Mouse (Mus musculus): ENCODE data around the gene Stk31. TPM values are rescaled to one million over a fixed set of nuclear protein-coding genes. Genes with fewer than 3 reads are reported as not detected.
"Not testable (repeated sequence)": the region's sequence is repeated elsewhere in the genome, so short reads cannot be mapped to it uniquely, and the experiment has no call there.

Stk31 gene
- polyA plus RNA-seq, 1 experiment from 2014 or later = not detected

- Histone ChIP-seq H3K27me3 (ENCODE audit: control insufficient read depth, insufficient read depth, low read length) (no peaks in the 10 kb centered on the region), H3K4me2 (ENCODE audit: low read length) (no peak overlapping the region), H3K9me3 (ENCODE audit: control insufficient read depth, low read length) (no peaks in the 10 kb centered on the region), H3K36me3 (ENCODE audit: control insufficient read depth, insufficient read depth, low read length) (no peaks in the 10 kb centered on the region), H3K9ac (ENCODE audit: low read length) (no peak overlapping the region), H3K4me1 (ENCODE audit: control insufficient read depth in 2 of 2, insufficient read depth in 2 of 2, low read length in 2 of 2) (peaks cover 5 to 7% of the 10 kb centered on the region in 2 experiments; a peak in 3 of 4 replicates), H3K4me3 (ENCODE audit: control insufficient read depth in 1 of 2, insufficient read depth in 1 of 2, low read depth in 1 of 2, low read length in 2 of 2) (no peak overlapping the region), H3K27ac (replicated peaks in 1 of 2; ENCODE audit: control insufficient read depth in 1 of 2, insufficient read depth in 1 of 2, low read depth in 2 of 2, low read length in 2 of 2) (no peak overlapping the region)
- ATAC-seq (ENCODE audit: insufficient number of reproducible peaks, insufficient read depth, low FRiP score, low read depth) = no peak
- 58% methylated on average over 4 of the region's 4 CpGs for WGBS
Observed at GRCm38 (mm10) chr6:49372705-49373104, 22.7 kb upstream of the Stk31 start.

GRCm38 (mm10) chr6:49373943-49374342 is 21.5 kb upstream of the Stk31 start:
- Histone ChIP-seq H3K36me3 (ENCODE audit: control insufficient read depth, insufficient read depth, low read length) (no peaks in the 10 kb centered on the region), H3K4me2 (ENCODE audit: low read length) (no peak overlapping the region), H3K4me1 (ENCODE audit: control insufficient read depth in 2 of 2, insufficient read depth in 2 of 2, low read length in 2 of 2) (no peaks in the 10 kb centered on the region), H3K9me3 (ENCODE audit: control insufficient read depth, low read length) (no peaks in the 10 kb centered on the region), H3K4me3 (ENCODE audit: control insufficient read depth in 1 of 2, insufficient read depth in 1 of 2, low read depth in 1 of 2, low read length in 2 of 2) (no peak overlapping the region), H3K9ac (ENCODE audit: low read length) (no peak overlapping the region), H3K27ac (replicated peaks in 1 of 2; ENCODE audit: control insufficient read depth in 1 of 2, insufficient read depth in 1 of 2, low read depth in 2 of 2, low read length in 2 of 2) (0 out of 4 replicates have a peak overlapping the region, but pooled peaks of 1 of the 2 experiments have one; percentile 6), H3K27me3 (ENCODE audit: control insufficient read depth, insufficient read depth, low read length) (no peaks in the 10 kb centered on the region)
- WGBS = 48% methylated on average over 2 of the region's 2 CpGs
- ATAC-seq (ENCODE audit: insufficient number of reproducible peaks, insufficient read depth, low FRiP score, low read depth) = no peak

GRCm38 (mm10) chr6:49378328-49378727 is 17.1 kb upstream of the Stk31 start:
- H3K27me3 ChIP-seq (ENCODE audit: control insufficient read depth, insufficient read depth, low read length) = no peaks in the 10 kb centered on the region
- no peak overlapping the region for H3K27ac ChIP-seq (replicated peaks in 1 of 2; ENCODE audit: control insufficient read depth in 1 of 2, insufficient read depth in 1 of 2, low read depth in 2 of 2, low read length in 2 of 2)
- H3K4me3 ChIP-seq (ENCODE audit: control insufficient read depth in 1 of 2, insufficient read depth in 1 of 2, low read depth in 1 of 2, low read length in 2 of 2) = no peak overlapping the region
- H3K9me3 ChIP-seq (ENCODE audit: control insufficient read depth, low read length) = no peaks in the 10 kb centered on the region
- no peaks in the 10 kb centered on the region for H3K4me1 ChIP-seq (ENCODE audit: control insufficient read depth in 2 of 2, insufficient read depth in 2 of 2, low read length in 2 of 2)
- H3K9ac ChIP-seq (ENCODE audit: low read length) = no peak overlapping the region
- H3K4me2 ChIP-seq (ENCODE audit: low read length) = no peak overlapping the region
- no peak for ATAC-seq (ENCODE audit: insufficient number of reproducible peaks, insufficient read depth, low FRiP score, low read depth)
- 0 out of 2 replicates have a peak, but pooled peaks cover 3% of the 10 kb centered on the region for H3K36me3 ChIP-seq (ENCODE audit: control insufficient read depth, insufficient read depth, low read length)
- WGBS = 52% methylated on average over 12 of the region's 12 CpGs

- ATAC-seq (ENCODE audit: insufficient number of reproducible peaks, insufficient read depth, low FRiP score, low read depth) = no peak
- no peak overlapping the region for H3K27ac ChIP-seq (replicated peaks in 1 of 2; ENCODE audit: control insufficient read depth in 1 of 2, insufficient read depth in 1 of 2, low read depth in 2 of 2, low read length in 2 of 2)
- WGBS = 57% methylated on average over 1 of the region's 1 CpGs
Observed at GRCm38 (mm10) chr6:49394276-49394675, 1.1 kb upstream of the Stk31 start.

GRCm38 (mm10) chr6:49397466-49397865 is 2.1 kb downstream of the Stk31 start:
- Histone ChIP-seq H3K9me3 (ENCODE audit: control insufficient read depth, low read length) (no peaks in the 10 kb centered on the region), H3K36me3 (ENCODE audit: control insufficient read depth, insufficient read depth, low read length) (no peaks in the 10 kb centered on the region), H3K27ac (replicated peaks in 1 of 2; ENCODE audit: control insufficient read depth in 1 of 2, insufficient read depth in 1 of 2, low read depth in 2 of 2, low read length in 2 of 2) (no peak overlapping the region), H3K4me2 (ENCODE audit: low read length) (no peak overlapping the region), H3K4me1 (ENCODE audit: control insufficient read depth in 2 of 2, insufficient read depth in 2 of 2, low read length in 2 of 2) (no peaks in the 10 kb centered on the region), H3K9ac (ENCODE audit: low read length) (no peak overlapping the region), H3K27me3 (ENCODE audit: control insufficient read depth, insufficient read depth, low read length) (no peaks in the 10 kb centered on the region), H3K4me3 (ENCODE audit: control insufficient read depth in 1 of 2, insufficient read depth in 1 of 2, low read depth in 1 of 2, low read length in 2 of 2) (no peak overlapping the region)
- ATAC-seq (ENCODE audit: insufficient number of reproducible peaks, insufficient read depth, low FRiP score, low read depth) = no peak

More at GRCm38 (mm10) chr6:49394276-49394675, 1.1 kb upstream of the Stk31 start:
- H3K9me3 ChIP-seq (ENCODE audit: control insufficient read depth, low read length) = no peaks in the 10 kb centered on the region
- H3K4me3 ChIP-seq (ENCODE audit: control insufficient read depth in 1 of 2, insufficient read depth in 1 of 2, low read depth in 1 of 2, low read length in 2 of 2) = no peak overlapping the region
- H3K9ac ChIP-seq (ENCODE audit: low read length) = no peak overlapping the region
- H3K27me3 ChIP-seq (ENCODE audit: control insufficient read depth, insufficient read depth, low read length) = no peaks in the 10 kb centered on the region
- H3K4me1 ChIP-seq (ENCODE audit: control insufficient read depth in 2 of 2, insufficient read depth in 2 of 2, low read length in 2 of 2) = no peaks in the 10 kb centered on the region
- no peaks in the 10 kb centered on the region for H3K36me3 ChIP-seq (ENCODE audit: control insufficient read depth, insufficient read depth, low read length)
- H3K4me2 ChIP-seq (ENCODE audit: low read length) = no peak overlapping the region

GRCm38 (mm10) chr6:49398365-49398764 is 3.0 kb downstream of the Stk31 start:
- Histone ChIP-seq H3K27me3 (ENCODE audit: control insufficient read depth, insufficient read depth, low read length) (no peaks in the 10 kb centered on the region), H3K9me3 (ENCODE audit: control insufficient read depth, low read length) (no peaks in the 10 kb centered on the region), H3K4me1 (ENCODE audit: control insufficient read depth in 2 of 2, insufficient read depth in 2 of 2, low read length in 2 of 2) (no peaks in the 10 kb centered on the region), H3K9ac (ENCODE audit: low read length) (no peak overlapping the region), H3K4me3 (ENCODE audit: control insufficient read depth in 1 of 2, insufficient read depth in 1 of 2, low read depth in 1 of 2, low read length in 2 of 2) (no peak overlapping the region), H3K36me3 (ENCODE audit: control insufficient read depth, insufficient read depth, low read length) (no peaks in the 10 kb centered on the region), H3K27ac (replicated peaks in 1 of 2; ENCODE audit: control insufficient read depth in 1 of 2, insufficient read depth in 1 of 2, low read depth in 2 of 2, low read length in 2 of 2) (no peak overlapping the region), H3K4me2 (ENCODE audit: low read length) (no peak overlapping the region)
- ATAC-seq (ENCODE audit: insufficient number of reproducible peaks, insufficient read depth, low FRiP score, low read depth) = no peak

- H3K4me1 ChIP-seq (ENCODE audit: control insufficient read depth in 2 of 2, insufficient read depth in 2 of 2, low read length in 2 of 2) = no peaks in the 10 kb centered on the region
- 83% methylated on average over 3 of the region's 3 CpGs for WGBS
- no peak overlapping the region for H3K4me3 ChIP-seq (ENCODE audit: control insufficient read depth in 1 of 2, insufficient read depth in 1 of 2, low read depth in 1 of 2, low read length in 2 of 2)
- no peaks in the 10 kb centered on the region for H3K27me3 ChIP-seq (ENCODE audit: control insufficient read depth, insufficient read depth, low read length)
- H3K27ac ChIP-seq (replicated peaks in 1 of 2; ENCODE audit: control insufficient read depth in 1 of 2, insufficient read depth in 1 of 2, low read depth in 2 of 2, low read length in 2 of 2) = no peak overlapping the region
- H3K4me2 ChIP-seq (ENCODE audit: low read length) = no peak overlapping the region
- H3K9ac ChIP-seq (ENCODE audit: low read length) = no peak overlapping the region
- no peak for ATAC-seq (ENCODE audit: insufficient number of reproducible peaks, insufficient read depth, low FRiP score, low read depth)
- no peaks in the 10 kb centered on the region for H3K9me3 ChIP-seq (ENCODE audit: control insufficient read depth, low read length)
- H3K36me3 ChIP-seq (ENCODE audit: control insufficient read depth, insufficient read depth, low read length) = no peaks in the 10 kb centered on the region
Observed at GRCm38 (mm10) chr6:49410830-49411229, 15.4 kb downstream of the Stk31 start.

- H3K9me3 ChIP-seq (ENCODE audit: control insufficient read depth, low read length); H3K4me1 ChIP-seq (ENCODE audit: control insufficient read depth in 2 of 2, insufficient read depth in 2 of 2, low read length in 2 of 2); ATAC-seq (ENCODE audit: insufficient number of reproducible peaks, insufficient read depth, low FRiP score, low read depth); H3K9ac ChIP-seq (ENCODE audit: low read length); H3K27ac ChIP-seq (replicated peaks in 1 of 2; ENCODE audit: control insufficient read depth in 1 of 2, insufficient read depth in 1 of 2, low read depth in 2 of 2, low read length in 2 of 2); H3K4me3 ChIP-seq (ENCODE audit: control insufficient read depth in 1 of 2, insufficient read depth in 1 of 2, low read depth in 1 of 2, low read length in 2 of 2); H3K4me2 ChIP-seq (ENCODE audit: low read length); H3K36me3 ChIP-seq (ENCODE audit: control insufficient read depth, insufficient read depth, low read length); H3K27me3 ChIP-seq (ENCODE audit: control insufficient read depth, insufficient read depth, low read length): not testable (repeated sequence)
- WGBS = 68% methylated on average over 2 of the region's 2 CpGs
Observed at GRCm38 (mm10) chr6:49412967-49413366, 17.6 kb downstream of the Stk31 start.
